Mouse (Mus musculus): Measurements from ENCODE around the gene Ddx6. TPM values are rescaled to one million over a fixed set of nuclear protein-coding genes. Genes with fewer than 3 reads are reported as not detected.
"Not testable (repeated sequence)": the region's sequence is repeated elsewhere in the genome, so short reads cannot be mapped to it uniquely, and the experiment has no call there.

Ddx6 gene
- polyA plus RNA-seq, 1 experiment = 10.8 TPM

GRCm38 (mm10) chr9:44637551-44638169 lies 33.0 kb downstream of the Ddx6 start:
- 69% methylated on average over 15 of the region's 15 CpGs for WGBS
- DNase-seq (ENCODE audit: low read depth, low spot score) = no peak

- DNase-seq (ENCODE audit: low read depth, low spot score) = not testable (repeated sequence)
- 87% methylated on average over 9 of the region's 9 CpGs for WGBS
Observed at GRCm38 (mm10) chr9:44638726-44639125, 34.0 kb downstream of the Ddx6 start.

GRCm38 (mm10) chr9:44640028-44640427 lies 35.3 kb downstream of the Ddx6 start:
- WGBS = 34% methylated on average over 1 of the region's 1 CpGs
- DNase-seq (ENCODE audit: low read depth, low spot score) = not testable (repeated sequence)

GRCm38 (mm10) chr9:44640646-44641357 lies 36.1 kb downstream of the Ddx6 start:
- 78% methylated on average over 3 of the region's 3 CpGs for WGBS
- DNase-seq (ENCODE audit: low read depth, low spot score) = no peak

GRCm38 (mm10) chr9:44641616-44642015 lies 36.9 kb downstream of the Ddx6 start:
- DNase-seq (ENCODE audit: low read depth, low spot score) = no peak
- 92% methylated on average over 2 of the region's 2 CpGs for WGBS

GRCm38 (mm10) chr9:44643103-44643502 lies 38.4 kb downstream of the Ddx6 start:
- DNase-seq (ENCODE audit: low read depth, low spot score) = no peak
- WGBS = 96% methylated on average over 7 of the region's 7 CpGs

- 80% methylated on average over 2 of the region's 2 CpGs for WGBS
- no peak for DNase-seq (ENCODE audit: low read depth, low spot score)
Observed at GRCm38 (mm10) chr9:44644186-44644585, 39.5 kb downstream of the Ddx6 start.

- 34% methylated on average over 5 of the region's 5 CpGs for WGBS
- no peak for DNase-seq (ENCODE audit: low read depth, low spot score)
Observed at GRCm38 (mm10) chr9:44645481-44645880, 40.8 kb downstream of the Ddx6 start.

GRCm38 (mm10) chr9:44645924-44646323 lies 41.2 kb downstream of the Ddx6 start:
- DNase-seq (ENCODE audit: low read depth, low spot score) = no peak
- WGBS = 50% methylated on average over 15 of the region's 15 CpGs

- no peak for DNase-seq (ENCODE audit: low read depth, low spot score)
- WGBS = 80% methylated on average over 6 of the region's 6 CpGs
Observed at GRCm38 (mm10) chr9:44646366-44646765, 41.7 kb downstream of the Ddx6 start.

- WGBS = 94% methylated on average over 8 of the region's 8 CpGs
- no peak for DNase-seq (ENCODE audit: low read depth, low spot score)
Observed at GRCm38 (mm10) chr9:44647026-44647425, 42.3 kb downstream of the Ddx6 start.

- 86% methylated on average over 4 of the region's 4 CpGs for WGBS
Observed at GRCm38 (mm10) chr9:44647656-44648055, 43.0 kb downstream of the Ddx6 start.

GRCm38 (mm10) chr9:44648881-44649281 lies 44.2 kb downstream of the Ddx6 start:
- WGBS = 64% methylated on average over 7 of the region's 7 CpGs
- no peak for DNase-seq (ENCODE audit: low read depth, low spot score)

More at GRCm38 (mm10) chr9:44647656-44648055, 43.0 kb downstream of the Ddx6 start:
- no peak for DNase-seq (ENCODE audit: low read depth, low spot score)

GRCm38 (mm10) chr9:44652027-44652426 lies 47.3 kb downstream of the Ddx6 start:
- WGBS = 17% methylated on average over 8 of the region's 8 CpGs
- no peak for DNase-seq (ENCODE audit: low read depth, low spot score)

GRCm38 (mm10) chr9:44653896-44654295 lies 49.2 kb downstream of the Ddx6 start:
- WGBS = 83% methylated on average over 4 of the region's 4 CpGs
- DNase-seq (ENCODE audit: low read depth, low spot score) = no peak

- DNase-seq (ENCODE audit: low read depth, low spot score) = peak; percentile 72
- 18% methylated on average over 26 of the region's 26 CpGs for WGBS
Observed at GRCm38 (mm10) chr9:44655098-44656066, 50.7 kb downstream of the Ddx6 start.

GRCm38 (mm10) chr9:44663706-44664105 lies 59.0 kb downstream of the Ddx6 start:
- DNase-seq (ENCODE audit: low read depth, low spot score) = no peak
- 59% methylated on average over 6 of the region's 6 CpGs for WGBS

- DNase-seq (ENCODE audit: low read depth, low spot score) = no peak
- 84% methylated on average over 5 of the region's 5 CpGs for WGBS
Observed at GRCm38 (mm10) chr9:44671416-44671815, 66.7 kb downstream of the Ddx6 start.

GRCm38 (mm10) chr9:44672291-44672865 lies 67.7 kb downstream of the Ddx6 start:
- WGBS = 67% methylated on average over 2 of the region's 2 CpGs
- DNase-seq (ENCODE audit: low read depth, low spot score) = no peak

- no peak for DNase-seq (ENCODE audit: low read depth, low spot score)
- 43% methylated on average over 3 of the region's 3 CpGs for WGBS
Observed at GRCm38 (mm10) chr9:44673005-44673404, 68.3 kb downstream of the Ddx6 start, which contains the start of gene Treh. TSS of gene Treh (plus strand) at chr9:44673233.

Data from large intestine, adult 2 months (tissue).